ENCODE assay signal across 14 mouse cellular contexts in genomic region chr6:24238541-24238940, GRCm38 (mm10).
"Had no signal": no experiment of that assay in that cellular context is flagged by ENCODE, and none has a peak within 500 bp of the region (broad histone marks: within the 10 kb centered on the region; RNA-seq: fewer than 3 reads in every experiment).

No protein-coding gene starts in this region.

- H3K4me3 ChIP-seq: midbrain, embryonic 13.5 days; midbrain, embryonic 15.5 days; neural tube, embryonic 12.5 days had no signal

- ATAC-seq: midbrain, embryonic 13.5 days; midbrain, embryonic 15.5 days had no signal

- H3K4me2 ChIP-seq: lung, embryonic 14.5 days; midbrain, embryonic 11.5 days; midbrain, embryonic 13.5 days; midbrain, embryonic 15.5 days; neural tube, embryonic 12.5 days had no signal

- H3K27me3 ChIP-seq: midbrain, embryonic 13.5 days; midbrain, embryonic 15.5 days; neural tube, embryonic 12.5 days had no signal

- H3K27ac ChIP-seq: midbrain, embryonic 13.5 days; midbrain, embryonic 15.5 days; neural tube, embryonic 12.5 days had no signal

- H3K4me1 ChIP-seq: midbrain, embryonic 13.5 days; midbrain, embryonic 15.5 days; neural tube, embryonic 12.5 days had no signal

- H3K9ac ChIP-seq: lung, embryonic 14.5 days; midbrain, embryonic 13.5 days; midbrain, embryonic 15.5 days; neural tube, embryonic 12.5 days had no signal

- H3K9me3 ChIP-seq: midbrain, embryonic 13.5 days; midbrain, embryonic 15.5 days; neural tube, embryonic 12.5 days had no signal

- H3K36me3 ChIP-seq: midbrain, embryonic 13.5 days; midbrain, embryonic 15.5 days; neural tube, embryonic 12.5 days had no signal

- DNase-seq: lung, adult 18-20 months; lung, embryonic 14.5 days; lung, postnatal 10 days; lung, postnatal 4 days; right cerebral cortex, postnatal 25 days; right cerebral cortex, postnatal 4 days; spleen, adult 18-20 months; thymus, adult 18-20 months; thymus, postnatal 25 days; thymus, postnatal 4 days had no signal
